Mouse (Mus musculus): ENCODE results near the gene Atrx. TPM values are rescaled to one million over a fixed set of nuclear protein-coding genes. Genes with fewer than 3 reads are reported as not detected.
"Not testable (repeated sequence)": the region's sequence is repeated elsewhere in the genome, so short reads cannot be mapped to it uniquely, and the experiment has no call there.

Atrx gene
- polyA plus RNA-seq, 1 experiment from 2014 or later: 203 TPM

GRCm38 (mm10) chrX:105923896-105924295 lies 5.3 kb downstream of the Atrx start:
- H3K9ac ChIP-seq: no peak overlapping the region
- H3K36me3 ChIP-seq: no peaks in the 10 kb centered on the region
- H3K27me3 ChIP-seq (replicated peaks): no peaks in the 10 kb centered on the region
- H3K4me3 ChIP-seq: no peak overlapping the region
- peaks cover 2% of the 10 kb centered on the region; the same call in 1 of the 2 replicates for H3K4me1 ChIP-seq
- H3K4me2 ChIP-seq (replicated peaks): no peak overlapping the region
- no peaks in the 10 kb centered on the region for H3K9me3 ChIP-seq
- ATAC-seq (ENCODE audit: low FRiP score, low read depth): no peak
- WGBS: 78% methylated on average over 1 of the region's 1 CpGs
- no peak overlapping the region for H3K27ac ChIP-seq

DNA sequence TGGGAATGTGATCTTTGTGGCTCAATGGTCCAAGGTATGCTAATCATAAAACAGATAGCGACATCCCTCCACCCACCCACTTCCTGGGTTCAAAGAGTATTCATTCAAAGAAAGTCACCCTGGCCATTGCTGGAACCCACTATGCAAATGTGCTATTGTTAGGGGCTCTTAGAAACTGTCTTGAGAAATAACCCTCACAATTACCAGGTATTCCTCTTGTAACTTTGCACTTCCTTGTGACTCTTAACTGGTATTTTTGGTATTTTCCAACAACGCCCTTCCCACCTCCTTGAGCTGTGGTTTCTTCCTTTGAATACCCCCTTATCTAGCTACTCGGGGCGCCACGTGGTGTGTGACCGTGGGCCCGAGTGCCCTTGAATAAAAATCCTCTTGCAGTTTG lies 6.2 kb downstream of the Atrx start:
- H3K9ac ChIP-seq; H3K4me2 ChIP-seq (replicated peaks); H3K27me3 ChIP-seq (replicated peaks); H3K36me3 ChIP-seq; H3K4me3 ChIP-seq; H3K27ac ChIP-seq; ATAC-seq (ENCODE audit: low FRiP score, low read depth); H3K4me1 ChIP-seq; H3K9me3 ChIP-seq: not testable (repeated sequence)
- 85% methylated on average over 7 of the region's 7 CpGs for WGBS

GRCm38 (mm10) chrX:105921421-105921820 lies 7.8 kb downstream of the Atrx start:
- 83% methylated on average over 2 of the region's 2 CpGs for WGBS
- no peak for ATAC-seq (ENCODE audit: low FRiP score, low read depth)
- Histone ChIP-seq H3K36me3 (no peaks in the 10 kb centered on the region), H3K4me3 (no peak overlapping the region), H3K27me3 (replicated peaks) (no peaks in the 10 kb centered on the region), H3K9me3 (no peaks in the 10 kb centered on the region), H3K4me1 (peaks cover 2% of the 10 kb centered on the region; the same call in 1 of the 2 replicates), H3K27ac (no peak overlapping the region), H3K9ac (no peak overlapping the region), H3K4me2 (replicated peaks) (no peak overlapping the region)

DNA sequence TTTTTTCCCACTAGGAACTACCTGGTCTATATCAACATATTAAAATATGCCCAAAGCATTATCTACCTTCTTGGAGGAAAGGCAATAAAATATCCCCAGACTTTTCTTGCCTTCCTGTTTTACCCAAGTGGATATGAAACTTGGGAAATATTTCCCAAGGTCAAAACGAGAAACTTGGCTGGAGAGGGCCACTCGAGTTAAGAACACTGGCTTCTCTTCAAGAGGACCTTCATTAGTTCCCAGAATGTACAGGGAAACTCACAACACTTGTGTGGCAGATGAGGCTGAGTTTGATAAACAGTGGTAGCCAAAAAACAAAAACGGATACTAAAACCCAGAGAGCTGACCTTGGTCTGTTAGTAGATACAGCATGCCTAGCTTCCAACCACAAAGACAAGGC lies 17.5 kb downstream of the Atrx start:
- Histone ChIP-seq H3K4me3 (no peak overlapping the region), H3K27ac (no peak overlapping the region), H3K4me1 (no peaks in the 10 kb centered on the region), H3K27me3 (replicated peaks) (no peaks in the 10 kb centered on the region), H3K9ac (no peak overlapping the region), H3K9me3 (no peaks in the 10 kb centered on the region), H3K36me3 (no peaks in the 10 kb centered on the region), H3K4me2 (replicated peaks) (no peak overlapping the region)
- ATAC-seq (ENCODE audit: low FRiP score, low read depth): no peak
- 84% methylated on average over 3 of the region's 3 CpGs for WGBS

DNA sequence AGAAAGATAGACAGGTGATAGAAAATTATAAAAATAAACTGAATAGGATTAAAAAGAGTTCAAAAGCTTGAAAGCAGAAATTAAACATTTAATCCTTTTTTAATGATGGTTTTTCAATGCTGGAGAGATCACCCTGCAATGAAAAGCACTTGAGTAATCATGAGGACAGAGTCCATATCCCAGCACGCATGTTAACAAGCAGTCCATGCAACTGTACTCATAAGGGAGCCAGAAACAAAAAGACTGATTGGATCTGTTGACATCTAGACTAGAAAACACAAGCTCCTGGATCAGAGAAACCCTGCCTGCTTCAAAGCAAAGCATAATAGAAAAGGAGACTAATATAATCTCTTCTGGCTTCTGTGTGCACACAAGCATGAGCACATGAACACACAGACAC lies 27.6 kb downstream of the Atrx start:
- no peaks in the 10 kb centered on the region for H3K27me3 ChIP-seq (replicated peaks)
- WGBS: 94% methylated on average over 1 of the region's 1 CpGs

DNA sequence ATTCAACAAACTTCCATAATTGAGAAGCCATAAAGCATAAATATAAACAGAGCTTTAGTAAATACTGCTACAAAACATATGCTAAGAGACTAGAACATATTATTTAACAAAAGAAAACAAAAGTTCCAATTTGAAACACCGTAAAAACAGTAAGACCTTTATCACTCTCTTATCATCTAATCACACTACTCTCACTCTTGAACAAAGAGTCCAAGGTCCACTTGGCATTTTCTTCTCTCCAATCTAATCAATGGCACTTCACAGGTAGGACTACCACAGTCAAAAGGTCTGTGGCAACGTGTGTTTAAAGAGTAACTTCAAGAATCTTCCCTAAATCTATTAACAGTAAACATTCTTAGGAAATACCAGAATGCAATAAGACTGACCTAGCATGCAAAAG lies 42.3 kb downstream of the Atrx start:
- Histone ChIP-seq H3K4me2 (replicated peaks) (no peak overlapping the region), H3K27me3 (replicated peaks) (no peaks in the 10 kb centered on the region), H3K4me3 (no peak overlapping the region), H3K36me3 (no peaks in the 10 kb centered on the region), H3K9ac (no peak overlapping the region), H3K4me1 (no peaks in the 10 kb centered on the region), H3K27ac (no peak overlapping the region), H3K9me3 (no peaks in the 10 kb centered on the region)
- ATAC-seq (ENCODE audit: low FRiP score, low read depth): no peak
- 88% methylated on average over 2 of the region's 2 CpGs for WGBS

More for the DNA sequence above, 27.6 kb downstream of the Atrx start:
- Histone ChIP-seq H3K4me3 (no peak overlapping the region), H3K4me1 (no peaks in the 10 kb centered on the region), H3K27ac (no peak overlapping the region), H3K36me3 (no peaks in the 10 kb centered on the region), H3K9ac (no peak overlapping the region), H3K4me2 (replicated peaks) (no peak overlapping the region), H3K9me3 (no peaks in the 10 kb centered on the region)
- no peak for ATAC-seq (ENCODE audit: low FRiP score, low read depth)

DNA sequence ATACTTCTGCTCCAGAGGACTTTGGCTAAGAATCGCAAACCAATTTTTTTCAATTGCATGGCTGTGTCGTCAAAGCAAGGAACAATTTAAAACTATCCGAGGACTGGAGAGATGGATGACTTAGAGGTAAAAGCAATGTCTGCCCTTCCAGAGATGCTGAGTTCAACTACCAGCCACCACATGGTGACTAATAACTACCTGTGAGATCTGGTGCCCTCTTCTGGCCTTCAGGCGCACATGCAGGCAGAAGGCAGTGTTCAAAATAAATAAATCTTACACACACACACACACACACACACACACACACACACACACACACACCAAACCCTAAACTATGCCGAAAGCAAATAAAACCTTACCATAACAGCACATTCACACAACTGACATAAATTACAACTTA lies 64.8 kb downstream of the Atrx start:
- Histone ChIP-seq H3K36me3 (peaks cover 3% of the 10 kb centered on the region; the same call in 1 of the 2 replicates), H3K27ac (no peak overlapping the region), H3K9ac (no peak overlapping the region), H3K4me1 (no peaks in the 10 kb centered on the region), H3K4me3 (no peak overlapping the region), H3K4me2 (replicated peaks) (no peak overlapping the region), H3K9me3 (no peaks in the 10 kb centered on the region), H3K27me3 (replicated peaks) (no peaks in the 10 kb centered on the region)
- ATAC-seq (ENCODE audit: low FRiP score, low read depth): no peak
- WGBS: 87% methylated on average over 5 of the region's 5 CpGs

GRCm38 (mm10) chrX:105824462-105824861 lies 104.7 kb downstream of the Atrx start:
- Histone ChIP-seq H3K9ac (no peak overlapping the region), H3K36me3 (peaks cover 6% of the 10 kb centered on the region; the same call in 1 of the 2 replicates), H3K4me1 (no peaks in the 10 kb centered on the region), H3K9me3 (no peaks in the 10 kb centered on the region), H3K4me2 (replicated peaks) (no peak overlapping the region), H3K27me3 (replicated peaks) (no peaks in the 10 kb centered on the region), H3K4me3 (no peak overlapping the region), H3K27ac (no peak overlapping the region)
- 92% methylated on average over 5 of the region's 5 CpGs for WGBS
- ATAC-seq (ENCODE audit: low FRiP score, low read depth): no peak

GRCm38 (mm10) chrX:105794806-105795403 lies 134.3 kb downstream of the Atrx start:
- no peak overlapping the region for H3K4me2 ChIP-seq (replicated peaks)
- 0 out of 2 replicates have a peak, but pooled peaks cover 3% of the 10 kb centered on the region for H3K27me3 ChIP-seq (replicated peaks)
- no peak for ATAC-seq (ENCODE audit: low FRiP score, low read depth)
- no peak overlapping the region for H3K27ac ChIP-seq
- H3K9me3 ChIP-seq: no peaks in the 10 kb centered on the region
- H3K36me3 ChIP-seq: no peaks in the 10 kb centered on the region
- no peak overlapping the region for H3K4me3 ChIP-seq
- H3K9ac ChIP-seq: no peak overlapping the region
- no peaks in the 10 kb centered on the region for H3K4me1 ChIP-seq
- 63% methylated on average over 8 of the region's 8 CpGs for WGBS

- WGBS: 80% methylated on average over 5 of the region's 5 CpGs
- Histone ChIP-seq H3K4me1 (no peaks in the 10 kb centered on the region), H3K9ac (no peak overlapping the region), H3K27me3 (replicated peaks) (no peaks in the 10 kb centered on the region), H3K36me3 (no peaks in the 10 kb centered on the region), H3K9me3 (no peaks in the 10 kb centered on the region), H3K27ac (no peak overlapping the region), H3K4me2 (replicated peaks) (no peak overlapping the region), H3K4me3 (no peak overlapping the region)
- ATAC-seq (ENCODE audit: low FRiP score, low read depth): no peak
Measured at GRCm38 (mm10) chrX:105773281-105773680, 155.9 kb downstream of the Atrx start.

DNA sequence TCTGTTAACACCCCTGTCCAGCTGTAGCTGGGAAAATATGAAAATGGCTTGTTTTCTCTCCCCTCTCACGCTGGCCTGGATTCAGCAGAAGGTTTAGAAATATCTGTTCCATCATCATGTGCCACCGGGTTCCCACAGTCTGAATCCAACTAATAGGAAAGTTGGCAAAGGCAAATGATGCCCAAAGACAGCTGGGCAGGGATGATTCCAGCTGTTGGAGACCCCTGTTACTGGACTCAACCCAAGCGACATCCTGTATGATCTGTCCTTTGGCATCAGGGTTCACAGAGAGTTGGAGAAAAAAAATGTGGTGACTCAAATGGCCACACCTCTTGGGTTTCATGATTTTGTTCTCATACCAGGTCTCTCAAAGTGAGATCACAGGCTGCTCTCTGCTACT lies 161.3 kb downstream of the Atrx start:
- H3K4me2 ChIP-seq (replicated peaks): no peak overlapping the region
- H3K9me3 ChIP-seq: no peaks in the 10 kb centered on the region
- H3K27me3 ChIP-seq (replicated peaks): peaks cover 45% of the 10 kb centered on the region
- 79% methylated on average over 3 of the region's 3 CpGs for WGBS
- H3K4me3 ChIP-seq: no peak overlapping the region
- no peak for ATAC-seq (ENCODE audit: low FRiP score, low read depth)
- H3K27ac ChIP-seq: no peak overlapping the region
- no peaks in the 10 kb centered on the region for H3K36me3 ChIP-seq
- no peaks in the 10 kb centered on the region for H3K4me1 ChIP-seq
- H3K9ac ChIP-seq: no peak overlapping the region

GRCm38 (mm10) chrX:105767177-105767764 lies 161.9 kb downstream of the Atrx start:
- 37% methylated on average over 9 of the region's 9 CpGs for WGBS

GRCm38 (mm10) chrX:105766013-105766412 lies 163.2 kb downstream of the Atrx start:
- Histone ChIP-seq H3K4me1 (no peaks in the 10 kb centered on the region), H3K9me3 (no peaks in the 10 kb centered on the region), H3K4me2 (replicated peaks) (no peak overlapping the region), H3K27me3 (replicated peaks) (peaks cover 52% of the 10 kb centered on the region), H3K27ac (no peak overlapping the region), H3K36me3 (no peaks in the 10 kb centered on the region), H3K9ac (no peak overlapping the region), H3K4me3 (no peak overlapping the region)
- no peak for ATAC-seq (ENCODE audit: low FRiP score, low read depth)
- 31% methylated on average over 6 of the region's 6 CpGs for WGBS

More at GRCm38 (mm10) chrX:105767177-105767764, 161.9 kb downstream of the Atrx start:
- Histone ChIP-seq H3K4me3 (no peak overlapping the region), H3K27ac (no peak overlapping the region), H3K4me2 (replicated peaks) (no peak overlapping the region), H3K9ac (no peak overlapping the region), H3K27me3 (replicated peaks) (peaks cover 51% of the 10 kb centered on the region), H3K36me3 (no peaks in the 10 kb centered on the region), H3K4me1 (no peaks in the 10 kb centered on the region), H3K9me3 (no peaks in the 10 kb centered on the region)
- ATAC-seq (ENCODE audit: low FRiP score, low read depth): no peak

Measured in neural tube, embryonic 12.5 days (tissue).